Mouse (Mus musculus) ES-Bruce4 (cell line): ENCODE data around the gene Gatad2a.

Source experiments
- CTCF ChIP-seq: IDR thresholded peaks from one replicate; pipeline ENCODE4 v1.8.1; 2011; ENCODE audit warnings: low read depth, low read length
- EP300 ChIP-seq: IDR thresholded peaks from 2 replicates; pipeline ENCODE4 v1.6.1; 2011; ENCODE audit warnings: low read depth, low read length; ENCODE audit not compliant: insufficient read depth
- POLR2A ChIP-seq: IDR thresholded peaks from one replicate; pipeline ENCODE4 v1.8.1; 2011; ENCODE audit warnings: low read length; ENCODE audit not compliant: insufficient read depth

GRCm38 (mm10) chr8:69877396-69877795 is 118.8 kb downstream of the Gatad2a start:
- TF ChIP-seq POLR2A: no peak
- TF ChIP-seq CTCF: no peak
- no peak for TF ChIP-seq EP300
